Mouse (Mus musculus) neural tube, embryonic 12.5 days (tissue): Measurements from ENCODE around the gene Bcas1. TPM values are rescaled to one million over a fixed set of nuclear protein-coding genes. Genes with fewer than 3 reads are reported as not detected.
"Not testable (repeated sequence)": the region's sequence is repeated elsewhere in the genome, so short reads cannot be mapped to it uniquely, and the experiment has no call there.

Experiments used
- ATAC-seq: fragments of 200-750 bp; cut with Nextera tagmentation; 2 replicates; pipeline ENCODE4 v1.8.0; 2017; ENCODE audit warnings: low read depth, mild to moderate bottlenecking, moderate TSS enrichment, moderate library complexity; ENCODE audit not compliant: low FRiP score
- H3K27ac ChIP-seq: fragments of 300-500 bp; sonication (generic); 2 replicates; pipeline ENCODE4 v1.5.1; 2016
- H3K27me3 ChIP-seq: fragments of 300-500 bp; sonication (generic); replicated peaks from 2 replicates; pipeline ENCODE4 v1.6.1; 2016; ENCODE audit warnings: mild to moderate bottlenecking
- H3K36me3 ChIP-seq: fragments of 300-500 bp; sonication (generic); 2 replicates; pipeline ENCODE4 v1.6.1; 2016; ENCODE audit warnings: mild to moderate bottlenecking
- H3K4me1 ChIP-seq: fragments of 300-500 bp; sonication (generic); 2 replicates; pipeline ENCODE4 v1.6.1; 2016
- H3K4me2 ChIP-seq: fragments of 300-500 bp; sonication (generic); replicated peaks from 2 replicates; pipeline ENCODE4 v1.6.1; 2016; ENCODE audit warnings: mild to moderate bottlenecking
- H3K4me3 ChIP-seq: fragments of 300-500 bp; sonication (generic); 2 replicates; pipeline ENCODE4 v1.5.1; 2016
- H3K9ac ChIP-seq: fragments of 300-500 bp; sonication (generic); 2 replicates; pipeline ENCODE4 v1.6.1; 2016; ENCODE audit warnings: mild to moderate bottlenecking
- H3K9me3 ChIP-seq: fragments of 300-500 bp; sonication (generic); 2 replicates; pipeline ENCODE4 v1.6.1; 2016; ENCODE audit warnings: mild to moderate bottlenecking
- WGBS: fragments of 180-500 bp; shearing (Covaris S2); methylation state at CpG from one replicate; pipeline ENCODE4 v1.1.7; 2016; 5-methylcytosine and 5-hydroxymethylcytosine counted together
- polyA plus RNA-seq: library from polyadenylated mRNA; unstranded; fragments of >200 nt; fragmentation: Nextera tagmentation; extraction: Ambion mirVana; gene quantifications from 2 replicates; pipeline ENCODE4 v1.2.1, GENCODE M21; 2016

Gene Bcas1
- 8.9 and 12.8 TPM in 2 replicates for polyA plus RNA-seq

DNA sequence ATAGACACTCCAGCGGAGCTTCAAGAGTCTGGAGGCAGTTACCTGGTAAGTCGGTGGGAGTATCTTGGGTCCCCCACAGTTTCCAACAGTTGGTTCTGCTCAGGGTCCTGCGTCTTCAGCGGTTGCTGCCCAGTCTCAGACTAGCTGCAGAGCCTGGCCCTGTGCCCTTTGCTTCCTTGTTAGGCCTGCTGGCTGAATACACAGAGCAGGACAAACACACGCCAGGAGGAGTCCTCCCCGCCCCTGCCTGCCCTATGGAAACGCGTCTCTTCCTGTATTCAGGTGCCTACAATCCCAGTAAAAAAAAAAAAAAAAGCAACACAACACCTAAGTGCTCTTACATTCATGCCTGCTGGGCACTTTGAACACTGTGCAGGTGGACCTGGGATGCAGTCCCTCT lies at the start of gene Bcas1:
TSS of gene Bcas1 (minus strand) at position 142 of the 400 bp plus-strand sequence.
- no peak within 1 kb of the TSS for H3K9ac ChIP-seq
- WGBS = 91% methylated on average over 8 of the region's 8 CpGs
- H3K9me3 ChIP-seq = no peaks in the 10 kb centered on the region
- H3K4me2 ChIP-seq = no peak within 1 kb of the TSS
- H3K4me3 ChIP-seq = no peak within 1 kb of the TSS
- no peaks in the 10 kb centered on the region for H3K27me3 ChIP-seq
- H3K36me3 ChIP-seq = no peaks in the 10 kb centered on the region
- no peak within 1 kb of the TSS for H3K27ac ChIP-seq
- no peak for ATAC-seq
- peaks cover 3% of the 10 kb centered on the region for H3K4me1 ChIP-seq

DNA sequence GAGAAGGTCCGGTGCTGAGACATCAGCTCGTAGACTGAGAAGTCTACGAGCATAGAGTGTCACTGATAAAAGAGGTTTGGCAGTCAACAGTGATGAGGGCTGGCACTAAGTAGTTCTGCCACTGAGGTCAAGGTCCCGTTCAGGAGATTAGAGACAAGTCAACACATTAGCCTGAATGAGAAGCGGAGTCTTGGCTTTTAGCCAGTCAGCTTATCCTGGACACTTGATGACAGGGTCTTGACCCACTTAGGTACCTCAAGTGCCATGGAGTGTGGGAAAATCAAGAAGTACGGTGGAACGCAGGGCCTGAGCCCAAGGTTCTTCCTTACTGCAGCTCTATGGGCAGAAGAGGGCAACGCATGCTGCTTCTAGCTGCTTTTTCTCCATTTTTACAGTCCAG lies 49.0 kb upstream of the Bcas1 start:
- H3K27ac ChIP-seq = no peak overlapping the region
- no peak overlapping the region for H3K4me2 ChIP-seq
- H3K4me3 ChIP-seq = no peak overlapping the region
- no peaks in the 10 kb centered on the region for H3K9me3 ChIP-seq
- ATAC-seq = no peak
- no peaks in the 10 kb centered on the region for H3K4me1 ChIP-seq
- WGBS = 94% methylated on average over 8 of the region's 8 CpGs
- no peaks in the 10 kb centered on the region for H3K36me3 ChIP-seq
- no peaks in the 10 kb centered on the region for H3K27me3 ChIP-seq
- no peak overlapping the region for H3K9ac ChIP-seq

GRCm38 (mm10) chr2:170476215-170476614 lies 48.6 kb upstream of the Bcas1 start:
- H3K4me1 ChIP-seq = no peaks in the 10 kb centered on the region
- no peaks in the 10 kb centered on the region for H3K27me3 ChIP-seq
- H3K27ac ChIP-seq = no peak overlapping the region
- no peak overlapping the region for H3K9ac ChIP-seq
- no peak overlapping the region for H3K4me2 ChIP-seq
- ATAC-seq = no peak
- no peak overlapping the region for H3K4me3 ChIP-seq
- H3K9me3 ChIP-seq = no peaks in the 10 kb centered on the region
- WGBS = 85% methylated on average over 11 of the region's 11 CpGs
- H3K36me3 ChIP-seq = no peaks in the 10 kb centered on the region

GRCm38 (mm10) chr2:170475164-170475563 lies 47.5 kb upstream of the Bcas1 start:
- no peak for ATAC-seq
- WGBS = 74% methylated on average over 3 of the region's 3 CpGs
- H3K36me3 ChIP-seq = no peaks in the 10 kb centered on the region
- H3K4me2 ChIP-seq = no peak overlapping the region
- no peak overlapping the region for H3K27ac ChIP-seq
- no peaks in the 10 kb centered on the region for H3K9me3 ChIP-seq
- no peaks in the 10 kb centered on the region for H3K27me3 ChIP-seq
- no peak overlapping the region for H3K9ac ChIP-seq
- H3K4me3 ChIP-seq = no peak overlapping the region
- H3K4me1 ChIP-seq = 0 out of 2 replicates have a peak, but pooled peaks cover 2% of the 10 kb centered on the region

DNA sequence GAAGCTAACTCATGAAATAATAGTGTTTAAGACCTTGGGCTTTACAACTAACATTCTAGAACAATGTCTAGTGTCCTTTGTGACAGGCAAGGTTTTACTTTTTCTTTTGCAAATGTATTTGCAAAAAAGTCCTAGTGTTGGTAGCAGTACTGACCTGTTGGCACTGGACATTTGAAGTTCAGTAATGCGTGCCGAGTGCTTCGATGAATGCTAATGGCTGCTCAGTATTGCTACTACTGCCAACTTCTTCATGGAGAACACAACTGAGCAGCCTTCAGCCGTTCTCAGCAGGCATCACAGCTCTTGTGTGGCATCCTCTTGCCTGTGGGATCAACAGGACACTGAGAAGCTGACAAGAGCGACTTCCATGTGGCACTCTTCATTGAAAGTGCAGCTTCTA lies 46.5 kb upstream of the Bcas1 start:
- no peaks in the 10 kb centered on the region for H3K27me3 ChIP-seq
- no peak overlapping the region for H3K4me3 ChIP-seq
- H3K4me1 ChIP-seq = peaks cover 10% of the 10 kb centered on the region; the same call in 1 of the 2 replicates
- no peak overlapping the region for H3K27ac ChIP-seq
- H3K36me3 ChIP-seq = no peaks in the 10 kb centered on the region
- WGBS = 92% methylated on average over 5 of the region's 5 CpGs
- no peaks in the 10 kb centered on the region for H3K9me3 ChIP-seq
- H3K4me2 ChIP-seq = no peak overlapping the region
- ATAC-seq = no peak
- H3K9ac ChIP-seq = no peak overlapping the region

- Histone ChIP-seq H3K4me1 (peaks cover 10% of the 10 kb centered on the region; the same call in 1 of the 2 replicates), H3K36me3 (no peaks in the 10 kb centered on the region), H3K9ac (no peak overlapping the region), H3K4me2 (no peak overlapping the region), H3K27ac (no peak overlapping the region), H3K9me3 (no peaks in the 10 kb centered on the region), H3K4me3 (no peak overlapping the region), H3K27me3 (no peaks in the 10 kb centered on the region)
- 89% methylated on average over 5 of the region's 5 CpGs for WGBS
- ATAC-seq = no peak
Measured at GRCm38 (mm10) chr2:170470591-170470990, 42.9 kb upstream of the Bcas1 start.

GRCm38 (mm10) chr2:170469616-170470308 lies 42.1 kb upstream of the Bcas1 start:
- no peaks in the 10 kb centered on the region for H3K36me3 ChIP-seq
- no peak overlapping the region for H3K4me3 ChIP-seq
- no peaks in the 10 kb centered on the region for H3K27me3 ChIP-seq
- H3K4me2 ChIP-seq = peak overlapping the region; percentile 6; the same call in 1 of the 2 replicates
- H3K4me1 ChIP-seq = peaks cover 10% of the 10 kb centered on the region; the same call in 1 of the 2 replicates
- H3K27ac ChIP-seq = no peak overlapping the region
- WGBS = 10% methylated on average over 10 of the region's 10 CpGs
- ATAC-seq = no peak
- no peaks in the 10 kb centered on the region for H3K9me3 ChIP-seq
- H3K9ac ChIP-seq = no peak overlapping the region

DNA sequence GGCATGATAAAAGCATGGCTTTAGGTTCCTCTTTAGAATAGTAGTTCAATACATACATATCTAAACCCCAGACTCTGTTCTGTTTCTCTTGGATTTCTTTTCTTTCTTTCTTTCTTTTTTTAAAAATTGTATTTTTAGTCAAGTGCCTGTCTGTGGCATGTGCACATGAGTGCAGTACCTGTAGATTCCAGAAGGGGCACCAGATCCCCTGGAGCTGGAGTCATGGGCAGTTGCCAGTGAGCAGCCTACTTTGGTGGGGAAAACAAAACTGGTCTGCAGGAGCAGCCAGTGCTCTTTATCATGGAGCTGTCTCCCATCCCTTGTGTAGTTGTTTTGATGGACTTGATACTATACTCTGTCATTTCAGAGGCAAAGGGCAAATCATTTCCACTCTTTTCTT lies 40.4 kb upstream of the Bcas1 start:
- ATAC-seq = no peak
- no peak overlapping the region for H3K4me2 ChIP-seq
- no peaks in the 10 kb centered on the region for H3K27me3 ChIP-seq
- no peak overlapping the region for H3K4me3 ChIP-seq
- H3K4me1 ChIP-seq = peaks cover 10% of the 10 kb centered on the region; the same call in 1 of the 2 replicates
- no peaks in the 10 kb centered on the region for H3K36me3 ChIP-seq
- H3K9me3 ChIP-seq = no peaks in the 10 kb centered on the region
- H3K9ac ChIP-seq = no peak overlapping the region
- H3K27ac ChIP-seq = no peak overlapping the region

DNA sequence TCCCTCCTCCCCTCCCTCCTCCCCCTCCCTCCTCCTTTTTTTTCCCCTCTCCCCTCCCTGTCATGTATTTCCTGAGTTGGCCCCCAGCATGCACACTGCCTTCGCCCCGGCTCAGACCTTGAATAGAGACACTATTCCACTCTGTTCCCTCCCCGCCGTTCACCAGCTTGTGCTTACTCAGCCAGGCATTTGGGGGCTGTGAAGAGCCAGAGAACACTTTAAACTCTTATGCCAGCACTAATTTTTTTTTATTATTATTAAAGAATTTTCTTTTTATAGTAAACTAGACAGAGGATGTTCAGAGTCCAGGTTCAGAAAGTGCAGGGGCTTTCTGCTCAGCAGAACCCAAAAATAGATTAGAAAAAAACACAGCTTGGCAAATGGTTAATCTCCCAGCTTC lies 37.2 kb upstream of the Bcas1 start:
- no peak for ATAC-seq
- Histone ChIP-seq H3K4me3 (no peak overlapping the region), H3K9ac (no peak overlapping the region), H3K9me3 (no peaks in the 10 kb centered on the region), H3K27me3 (no peaks in the 10 kb centered on the region), H3K27ac (no peak overlapping the region), H3K4me2 (no peak overlapping the region), H3K4me1 (peaks cover 6% of the 10 kb centered on the region; the same call in 1 of the 2 replicates), H3K36me3 (no peaks in the 10 kb centered on the region)
- 39% methylated on average over 4 of the region's 4 CpGs for WGBS

- H3K27me3 ChIP-seq = no peaks in the 10 kb centered on the region
Measured at GRCm38 (mm10) chr2:170461652-170462051, 34.0 kb upstream of the Bcas1 start.

DNA sequence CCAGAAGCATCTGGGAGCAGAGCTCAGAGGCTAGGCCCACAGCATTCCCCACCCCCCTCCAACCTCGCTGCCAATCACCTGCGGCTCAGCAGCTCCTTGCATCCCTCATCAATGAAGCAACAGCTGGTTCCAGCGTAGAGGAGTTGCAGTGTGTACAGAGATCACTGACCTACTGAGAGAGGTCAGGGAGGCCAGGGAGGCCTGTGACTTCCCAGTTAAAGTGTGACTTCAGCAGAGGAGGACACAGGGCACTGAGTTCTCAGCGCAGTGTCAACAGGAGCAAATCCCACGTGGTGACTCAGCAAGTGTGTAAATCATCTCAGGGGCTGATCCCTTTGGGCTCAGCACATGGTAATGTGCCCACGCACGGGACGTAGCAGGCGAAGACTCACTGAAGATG lies 32.2 kb upstream of the Bcas1 start:
- H3K36me3 ChIP-seq = no peaks in the 10 kb centered on the region
- 0 out of 2 replicates have a peak, but pooled peaks cover 5% of the 10 kb centered on the region for H3K4me1 ChIP-seq
- ATAC-seq = no peak
- H3K27me3 ChIP-seq = no peaks in the 10 kb centered on the region
- WGBS = 32% methylated on average over 9 of the region's 9 CpGs
- H3K9me3 ChIP-seq = no peaks in the 10 kb centered on the region
- H3K4me3 ChIP-seq = no peak overlapping the region
- no peak overlapping the region for H3K4me2 ChIP-seq
- H3K27ac ChIP-seq = no peak overlapping the region
- no peak overlapping the region for H3K9ac ChIP-seq

More at GRCm38 (mm10) chr2:170461652-170462051, 34.0 kb upstream of the Bcas1 start:
- no peaks in the 10 kb centered on the region for H3K36me3 ChIP-seq
- H3K4me1 ChIP-seq = 0 out of 2 replicates have a peak, but pooled peaks cover 5% of the 10 kb centered on the region
- H3K27ac ChIP-seq = no peak overlapping the region
- H3K9ac ChIP-seq = no peak overlapping the region
- no peaks in the 10 kb centered on the region for H3K9me3 ChIP-seq
- no peak overlapping the region for H3K4me3 ChIP-seq
- ATAC-seq = no peak
- H3K4me2 ChIP-seq = no peak overlapping the region
- WGBS = 58% methylated on average over 7 of the region's 7 CpGs

DNA sequence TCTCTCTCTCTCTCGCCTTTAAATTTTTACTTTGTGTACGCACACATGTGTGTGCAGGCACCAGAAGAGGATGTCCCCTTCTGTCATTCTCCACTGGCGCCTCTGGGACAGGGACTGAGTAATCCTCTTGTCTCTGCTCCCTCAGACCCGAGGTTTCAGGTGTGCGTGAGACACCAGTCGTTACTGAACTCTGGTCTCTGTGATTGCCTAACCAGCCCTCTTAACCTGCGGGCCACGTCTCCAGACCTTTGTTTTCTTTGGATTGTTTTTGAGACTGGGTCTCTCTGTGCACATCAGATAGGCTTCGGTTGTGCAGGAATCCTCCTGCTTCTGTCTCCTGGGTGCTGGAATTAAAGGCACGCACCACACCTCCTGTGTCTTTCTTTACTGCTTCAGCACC lies 31.5 kb upstream of the Bcas1 start:
- H3K4me2 ChIP-seq = no peak overlapping the region
- H3K27me3 ChIP-seq = no peaks in the 10 kb centered on the region
- no peak for ATAC-seq
- H3K9ac ChIP-seq = no peak overlapping the region
- H3K4me3 ChIP-seq = no peak overlapping the region
- WGBS = 73% methylated on average over 10 of the region's 10 CpGs
- H3K36me3 ChIP-seq = no peaks in the 10 kb centered on the region
- H3K9me3 ChIP-seq = no peaks in the 10 kb centered on the region
- no peak overlapping the region for H3K27ac ChIP-seq
- H3K4me1 ChIP-seq = 0 out of 2 replicates have a peak, but pooled peaks cover 5% of the 10 kb centered on the region

DNA sequence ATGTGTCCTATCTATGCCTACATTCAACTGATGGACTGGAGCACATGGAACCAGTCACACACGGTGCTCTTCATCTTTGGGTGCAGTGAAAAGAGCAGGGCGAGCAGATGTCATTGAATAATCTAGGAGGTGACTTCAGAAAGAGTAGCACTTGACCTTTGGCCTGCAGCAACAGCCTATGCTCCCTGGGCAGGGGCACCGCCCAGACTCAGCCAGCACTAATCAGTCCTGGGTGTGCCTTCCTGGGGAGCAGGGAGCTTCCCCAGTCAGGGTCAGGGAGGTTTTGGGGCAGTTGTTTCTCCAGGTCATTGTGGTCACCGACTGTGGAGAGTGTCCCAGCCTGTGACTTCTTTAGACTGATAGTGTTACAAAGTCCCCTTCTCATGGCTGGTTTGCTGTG lies 26.2 kb upstream of the Bcas1 start:
- not testable (repeated sequence) for H3K4me3 ChIP-seq, H3K9ac ChIP-seq, H3K36me3 ChIP-seq, H3K27ac ChIP-seq, H3K4me2 ChIP-seq, H3K9me3 ChIP-seq, ATAC-seq, H3K27me3 ChIP-seq, H3K4me1 ChIP-seq
- WGBS = 57% methylated on average over 4 of the region's 4 CpGs
